Mouse (Mus musculus) olfactory bulb, adult 2 months (tissue): Measurements from ENCODE around the gene Gpsm3.

Experiments used
- CTCF ChIP-seq: fragments of 200-500 bp; IDR thresholded peaks from 2 replicates; pipeline ENCODE4 v1.5.1; 2012; ENCODE audit warnings: low read depth, mild to moderate bottlenecking, low read length, moderate library complexity; ENCODE audit not compliant: insufficient read depth
- POLR2A ChIP-seq: fragments of 200-500 bp; IDR thresholded peaks from 2 replicates; pipeline ENCODE4 v1.6.1; 2012; ENCODE audit warnings: mild to moderate bottlenecking, low read depth, low read length, moderate library complexity; ENCODE audit not compliant: insufficient read depth

GRCm38 (mm10) chr17:34589681-34590101 lies at the start of gene Gpsm3:
- TF ChIP-seq POLR2A (no peak), CTCF (no peak)
